Mouse (Mus musculus): ENCODE measurements at regions not wholly inside any gene's neighbourhood (a gene's known extent, or its start where the extent isn't known, plus 50 kb on each side); places are given as distances from the start of the nearest gene placed in this dataset.

GRCm38 (mm10) chr2:77358176-77358575, 77.8 kb upstream of the Sestd1 start:
- DNase-seq (ENCODE audit: low spot score in 2 of 2) = no peak

GRCm38 (mm10) chr2:77356798-77357197, 76.4 kb upstream of the Sestd1 start:
- no peak for DNase-seq (ENCODE audit: low spot score in 2 of 2)

GRCm38 (mm10) chr2:77351987-77352628, 71.7 kb upstream of the Sestd1 start:
- no peak for DNase-seq (ENCODE audit: low spot score in 2 of 2)

GRCm38 (mm10) chr2:77347027-77347426, 66.6 kb upstream of the Sestd1 start:
- DNase-seq (ENCODE audit: low spot score in 2 of 2) = no peak

GRCm38 (mm10) chr2:77343736-77344440, 63.5 kb upstream of the Sestd1 start:
- no peak for DNase-seq (ENCODE audit: low spot score in 2 of 2)

GRCm38 (mm10) chr2:77342416-77342815, 62.0 kb upstream of the Sestd1 start:
- no peak for DNase-seq (ENCODE audit: low spot score in 2 of 2)

GRCm38 (mm10) chr2:77341575-77342332, 61.4 kb upstream of the Sestd1 start:
- DNase-seq (ENCODE audit: low spot score in 2 of 2) = peak; percentile 51 to 86

- DNase-seq (ENCODE audit: low spot score in 2 of 2) = no peak
Observed at GRCm38 (mm10) chr2:77340076-77340475, 59.7 kb upstream of the Sestd1 start.

- DNase-seq (ENCODE audit: low spot score in 2 of 2) = no peak
Observed at GRCm38 (mm10) chr2:77337786-77338406, 57.5 kb upstream of the Sestd1 start.

GRCm38 (mm10) chr2:77337318-77337717, 56.9 kb upstream of the Sestd1 start:
- no peak for DNase-seq (ENCODE audit: low spot score in 2 of 2)

- no peak for DNase-seq (ENCODE audit: low spot score in 2 of 2)
Observed at GRCm38 (mm10) chr2:77336810-77337209, 56.4 kb upstream of the Sestd1 start.

- no peak for DNase-seq (ENCODE audit: low spot score in 2 of 2)
Observed at GRCm38 (mm10) chr2:77334706-77335105, 54.3 kb upstream of the Sestd1 start.

GRCm38 (mm10) chr2:77333394-77334079, 53.1 kb upstream of the Sestd1 start:
- DNase-seq (ENCODE audit: low spot score in 2 of 2) = no peak

Data from spleen, postnatal 10 days (tissue).